Mouse (Mus musculus): Measurements from ENCODE around the gene Pola2. TPM values are rescaled to one million over a fixed set of nuclear protein-coding genes. Genes with fewer than 3 reads are reported as not detected.

Gene Pola2
- polyA plus RNA-seq, 1 experiment from 2014 or later: 35.8 TPM

GRCm38 (mm10) chr19:5937095-5937835, 26.7 kb downstream of the Pola2 start:
- Histone ChIP-seq H3K27me3 (no peaks in the 10 kb centered on the region), H3K4me2 (peak overlapping the region; percentile 49; the same call in 1 of the 2 replicates), H3K4me3 (no peak overlapping the region), H3K9ac (0 out of 2 replicates have a peak overlapping the region, but pooled peaks have one; percentile 14), H3K9me3 (replicated peaks) (no peaks in the 10 kb centered on the region), H3K36me3 (peaks cover 15% of the 10 kb centered on the region; the same call in 1 of the 2 replicates), H3K4me1 (replicated peaks) (peaks cover 47% of the 10 kb centered on the region), H3K27ac (peak overlapping the region; percentile 62)
- WGBS: 67% methylated on average over 21 of the region's 21 CpGs
- ATAC-seq (replicated peaks; ENCODE audit: insufficient number of reproducible peaks, insufficient read depth, low FRiP score, low read depth): no peak

GRCm38 (mm10) chr19:5935691-5936090, 28.3 kb downstream of the Pola2 start:
- WGBS: 37% methylated on average over 5 of the region's 5 CpGs

GRCm38 (mm10) chr19:5935266-5935665, 28.7 kb downstream of the Pola2 start:
- peak overlapping the region; percentile 67 for H3K27ac ChIP-seq
- H3K9me3 ChIP-seq (replicated peaks): no peaks in the 10 kb centered on the region
- no peak overlapping the region for H3K4me3 ChIP-seq
- no peaks in the 10 kb centered on the region for H3K27me3 ChIP-seq
- H3K36me3 ChIP-seq: 0 out of 2 replicates have a peak, but pooled peaks cover 4% of the 10 kb centered on the region
- 0 out of 2 replicates have a peak overlapping the region, but pooled peaks have one; percentile 25 for H3K4me2 ChIP-seq
- peaks cover 42% of the 10 kb centered on the region for H3K4me1 ChIP-seq (replicated peaks)
- WGBS: 11% methylated on average over 3 of the region's 3 CpGs
- peak; percentile 83 for ATAC-seq (replicated peaks; ENCODE audit: insufficient number of reproducible peaks, insufficient read depth, low FRiP score, low read depth)
- H3K9ac ChIP-seq: no peak overlapping the region

More at GRCm38 (mm10) chr19:5935691-5936090, 28.3 kb downstream of the Pola2 start:
- H3K27ac ChIP-seq: peak overlapping the region; percentile 67
- no peak overlapping the region for H3K4me3 ChIP-seq
- no peak for ATAC-seq (replicated peaks; ENCODE audit: insufficient number of reproducible peaks, insufficient read depth, low FRiP score, low read depth)
- no peaks in the 10 kb centered on the region for H3K27me3 ChIP-seq
- H3K9ac ChIP-seq: no peak overlapping the region
- no peaks in the 10 kb centered on the region for H3K9me3 ChIP-seq (replicated peaks)
- H3K36me3 ChIP-seq: 0 out of 2 replicates have a peak, but pooled peaks cover 4% of the 10 kb centered on the region
- peaks cover 45% of the 10 kb centered on the region for H3K4me1 ChIP-seq (replicated peaks)
- 0 out of 2 replicates have a peak overlapping the region, but pooled peaks have one; percentile 25 for H3K4me2 ChIP-seq

GRCm38 (mm10) chr19:5929634-5930596, 34.1 kb downstream of the Pola2 start:
- 49% methylated on average over 14 of the region's 14 CpGs for WGBS
- ATAC-seq (replicated peaks; ENCODE audit: insufficient number of reproducible peaks, insufficient read depth, low FRiP score, low read depth): no peak; the same call in 1 of the 2 replicates
- no peaks in the 10 kb centered on the region for H3K36me3 ChIP-seq

GRCm38 (mm10) chr19:5928546-5928945, 35.5 kb downstream of the Pola2 start:
- H3K4me2 ChIP-seq: no peak overlapping the region
- no peaks in the 10 kb centered on the region for H3K9me3 ChIP-seq (replicated peaks)
- no peaks in the 10 kb centered on the region for H3K27me3 ChIP-seq
- H3K4me3 ChIP-seq: no peak overlapping the region
- no peak for ATAC-seq (replicated peaks; ENCODE audit: insufficient number of reproducible peaks, insufficient read depth, low FRiP score, low read depth)
- no peak overlapping the region for H3K9ac ChIP-seq
- H3K36me3 ChIP-seq: no peaks in the 10 kb centered on the region
- peaks cover 36% of the 10 kb centered on the region for H3K4me1 ChIP-seq (replicated peaks)
- H3K27ac ChIP-seq: no peak overlapping the region
- WGBS: 59% methylated on average over 3 of the region's 3 CpGs

More at GRCm38 (mm10) chr19:5929634-5930596, 34.1 kb downstream of the Pola2 start:
- Histone ChIP-seq H3K4me3 (no peak overlapping the region), H3K9ac (no peak overlapping the region), H3K27me3 (no peaks in the 10 kb centered on the region), H3K4me2 (no peak overlapping the region), H3K4me1 (replicated peaks) (peaks cover 36% of the 10 kb centered on the region), H3K9me3 (replicated peaks) (no peaks in the 10 kb centered on the region), H3K27ac (peak overlapping the region; percentile 68)

GRCm38 (mm10) chr19:5928104-5928503, 35.9 kb downstream of the Pola2 start:
- Histone ChIP-seq H3K27ac (no peak overlapping the region), H3K4me1 (replicated peaks) (peaks cover 37% of the 10 kb centered on the region), H3K9me3 (replicated peaks) (no peaks in the 10 kb centered on the region), H3K27me3 (no peaks in the 10 kb centered on the region), H3K36me3 (no peaks in the 10 kb centered on the region), H3K4me3 (no peak overlapping the region), H3K9ac (no peak overlapping the region), H3K4me2 (no peak overlapping the region)
- 73% methylated on average over 6 of the region's 6 CpGs for WGBS
- ATAC-seq (replicated peaks; ENCODE audit: insufficient number of reproducible peaks, insufficient read depth, low FRiP score, low read depth): no peak

GRCm38 (mm10) chr19:5927532-5927931, 36.5 kb downstream of the Pola2 start:
- no peaks in the 10 kb centered on the region for H3K9me3 ChIP-seq (replicated peaks)
- WGBS: 73% methylated on average over 8 of the region's 8 CpGs
- no peak overlapping the region for H3K4me2 ChIP-seq
- H3K9ac ChIP-seq: no peak overlapping the region
- no peak overlapping the region for H3K4me3 ChIP-seq
- no peaks in the 10 kb centered on the region for H3K36me3 ChIP-seq
- ATAC-seq (replicated peaks; ENCODE audit: insufficient number of reproducible peaks, insufficient read depth, low FRiP score, low read depth): no peak
- no peak overlapping the region for H3K27ac ChIP-seq
- peaks cover 43% of the 10 kb centered on the region for H3K4me1 ChIP-seq (replicated peaks)
- H3K27me3 ChIP-seq: no peaks in the 10 kb centered on the region

GRCm38 (mm10) chr19:5927026-5927425, 37.0 kb downstream of the Pola2 start:
- no peak overlapping the region for H3K4me2 ChIP-seq
- H3K36me3 ChIP-seq: no peaks in the 10 kb centered on the region
- no peak overlapping the region for H3K27ac ChIP-seq
- no peaks in the 10 kb centered on the region for H3K27me3 ChIP-seq
- WGBS: 82% methylated on average over 11 of the region's 11 CpGs
- no peak overlapping the region for H3K9ac ChIP-seq
- peaks cover 48% of the 10 kb centered on the region for H3K4me1 ChIP-seq (replicated peaks)
- H3K9me3 ChIP-seq (replicated peaks): no peaks in the 10 kb centered on the region
- no peak overlapping the region for H3K4me3 ChIP-seq
- no peak for ATAC-seq (replicated peaks; ENCODE audit: insufficient number of reproducible peaks, insufficient read depth, low FRiP score, low read depth)

GRCm38 (mm10) chr19:5925311-5925855, 38.6 kb downstream of the Pola2 start:
- no peaks in the 10 kb centered on the region for H3K36me3 ChIP-seq
- H3K4me1 ChIP-seq (replicated peaks): peaks cover 54% of the 10 kb centered on the region
- peak overlapping the region; percentile 85 for H3K27ac ChIP-seq
- 21% methylated on average over 11 of the region's 11 CpGs for WGBS
- peak overlapping the region; percentile 84 for H3K4me2 ChIP-seq
- peak overlapping the region; percentile 67 for H3K9ac ChIP-seq
- no peaks in the 10 kb centered on the region for H3K27me3 ChIP-seq
- ATAC-seq (replicated peaks; ENCODE audit: insufficient number of reproducible peaks, insufficient read depth, low FRiP score, low read depth): no peak
- peak overlapping the region; percentile 65 for H3K4me3 ChIP-seq
- H3K9me3 ChIP-seq (replicated peaks): no peaks in the 10 kb centered on the region

- WGBS: under 1% methylated on average over 18 of the region's 18 CpGs
- Histone ChIP-seq H3K9ac (peak within 1 kb of the TSS; percentile 67), H3K9me3 (replicated peaks) (no peaks in the 10 kb centered on the region), H3K4me2 (peak within 1 kb of the TSS; percentile 84), H3K27me3 (no peaks in the 10 kb centered on the region), H3K36me3 (no peaks in the 10 kb centered on the region), H3K4me3 (peak within 1 kb of the TSS; percentile 65), H3K27ac (peak within 1 kb of the TSS; percentile 85), H3K4me1 (replicated peaks) (peaks cover 49% of the 10 kb centered on the region)
- peak; percentile 92 for ATAC-seq (replicated peaks; ENCODE audit: insufficient number of reproducible peaks, insufficient read depth, low FRiP score, low read depth)
Measured at GRCm38 (mm10) chr19:5924713-5925093, 39.3 kb downstream of the Pola2 start, which contains the start of gene Cdc42ep2. Gene Cdc42ep2, minus strand, starts transcription at chr19:5924816.

Measured in heart, embryonic 15.5 days (tissue).